Mouse (Mus musculus) monocyte, adult 2 months (primary cell): ENCODE measurements around the gene Pitpnm2.

Experiments
- DNase-seq, 2 experiments: peaks; one replicate each; pipeline ENCODE4 v3.0.0; 2022; ENCODE audit warnings: low spot score in 2 of 2, low read depth in 1 of 2

Gene Pitpnm2

GRCm38 (mm10) chr5:124182642-124183041 lies 66.9 kb downstream of the Pitpnm2 start:
- no peak for DNase-seq

- DNase-seq: no peak
These were observed 67.5 kb downstream of the Pitpnm2 start for GRCm38 (mm10) chr5:124182097-124182496.

- DNase-seq: no peak
These were observed 68.9 kb downstream of the Pitpnm2 start for GRCm38 (mm10) chr5:124180500-124181167.

GRCm38 (mm10) chr5:124179411-124179810 lies 70.1 kb downstream of the Pitpnm2 start:
- no peak for DNase-seq

GRCm38 (mm10) chr5:124176726-124177132 lies 72.8 kb downstream of the Pitpnm2 start:
- no peak for DNase-seq

- no peak for DNase-seq
These were observed 74.4 kb downstream of the Pitpnm2 start for GRCm38 (mm10) chr5:124175138-124175537.

GRCm38 (mm10) chr5:124173012-124173985 lies 76.3 kb downstream of the Pitpnm2 start:
- no peak for DNase-seq

- DNase-seq: no peak
These were observed 77.3 kb downstream of the Pitpnm2 start for GRCm38 (mm10) chr5:124172246-124172645.

- no peak for DNase-seq
These were observed 77.8 kb downstream of the Pitpnm2 start for GRCm38 (mm10) chr5:124171781-124172180.

GRCm38 (mm10) chr5:124169224-124169621 lies 80.3 kb downstream of the Pitpnm2 start:
- DNase-seq: no peak

GRCm38 (mm10) chr5:124168428-124169223 lies 80.9 kb downstream of the Pitpnm2 start:
- no peak for DNase-seq

GRCm38 (mm10) chr5:124167621-124168020 lies 81.9 kb downstream of the Pitpnm2 start:
- no peak for DNase-seq

- no peak for DNase-seq
These were observed 82.8 kb downstream of the Pitpnm2 start for GRCm38 (mm10) chr5:124166741-124167140.

GRCm38 (mm10) chr5:124165622-124166570 lies 83.7 kb downstream of the Pitpnm2 start:
- no peak for DNase-seq

GRCm38 (mm10) chr5:124163445-124163844 lies 86.1 kb downstream of the Pitpnm2 start:
- no peak for DNase-seq

GRCm38 (mm10) chr5:124162577-124162976 lies 87.0 kb downstream of the Pitpnm2 start:
- DNase-seq: no peak

GRCm38 (mm10) chr5:124161831-124162230 lies 87.7 kb downstream of the Pitpnm2 start:
- no peak for DNase-seq

GRCm38 (mm10) chr5:124159453-124159852 lies 90.1 kb downstream of the Pitpnm2 start:
- DNase-seq: no peak

GRCm38 (mm10) chr5:124158305-124158704 lies 91.3 kb downstream of the Pitpnm2 start:
- no peak for DNase-seq

GRCm38 (mm10) chr5:124155943-124156342 lies 93.6 kb downstream of the Pitpnm2 start:
- no peak for DNase-seq
